Mouse (Mus musculus) ES-E14 (cell line): Measurements from ENCODE around the gene Srrd. TPM values are rescaled to one million over a fixed set of nuclear protein-coding genes. Genes with fewer than 3 reads are reported as not detected.

Experiments
- DNase-seq: peaks from one replicate; pipeline ENCODE4 v3.0.0-alpha.2; 2013; ENCODE audit warnings: low read depth, low spot score
- H3K27ac ChIP-seq: 2 replicates; pipeline ENCODE4 v1.5.1; 2012; ENCODE audit warnings: low read depth, mild to moderate bottlenecking, low read length, moderate library complexity, mixed read lengths; ENCODE audit not compliant: poor library complexity, insufficient read depth, severe bottlenecking
- H3K36me3 ChIP-seq: 2 replicates; pipeline ENCODE4 v1.6.1; 2012; ENCODE audit warnings: mild to moderate bottlenecking, low read length, moderate library complexity, mixed read lengths; ENCODE audit not compliant: control insufficient read depth, poor library complexity, insufficient read depth, severe bottlenecking
- H3K4me1 ChIP-seq, 2 experiments: fragments of 150-350 bp in 1 of 2; sonication (generic) in 1 of 2; 2 replicates each; pipeline ENCODE4 v1.6.1; 2012; ENCODE audit warnings: low read length in 2 of 2, mild to moderate bottlenecking in 1 of 2, mixed read lengths in 1 of 2; ENCODE audit not compliant: control insufficient read depth in 2 of 2, insufficient read depth in 2 of 2, poor library complexity in 1 of 2
- H3K4me3 ChIP-seq, 2 experiments: fragments of 150-350 bp in 1 of 2; sonication (generic) in 1 of 2; 2 replicates each; pipeline ENCODE4 v1.5.1; 2012; ENCODE audit warnings: low read length in 2 of 2, low read depth in 1 of 2, mild to moderate bottlenecking in 1 of 2, mixed read lengths in 1 of 2; ENCODE audit not compliant: insufficient read depth in 1 of 2, poor library complexity in 1 of 2, severe bottlenecking in 1 of 2
- H3K9ac ChIP-seq: 2 replicates; pipeline ENCODE4 v1.6.1; 2012; ENCODE audit warnings: low read depth, mild to moderate bottlenecking, low read length, mixed read lengths; ENCODE audit not compliant: poor library complexity, insufficient read depth, severe bottlenecking
- H3K9me3 ChIP-seq: fragments of 150-350 bp; sonication (generic); 2 replicates; pipeline ENCODE4 v1.6.1; 2012; ENCODE audit warnings: low read depth, mild to moderate bottlenecking, low read length; ENCODE audit not compliant: control insufficient read depth, insufficient read depth
- CHD2 ChIP-seq: IDR thresholded peaks from 2 replicates; pipeline ENCODE4 v1.6.1; 2014; ENCODE audit warnings: mild to moderate bottlenecking, low read depth, low read length, inconsistent platforms
- HCFC1 ChIP-seq: IDR thresholded peaks from 2 replicates; pipeline ENCODE4 v1.6.1; 2012; ENCODE audit warnings: low read length, inconsistent platforms, borderline replicate concordance; ENCODE audit not compliant: insufficient read depth
- MAFK ChIP-seq: IDR thresholded peaks from 2 replicates; pipeline ENCODE4 v1.6.1; 2014; ENCODE audit warnings: mild to moderate bottlenecking, low read depth, low read length, inconsistent platforms; ENCODE audit not compliant: insufficient read depth
- ZC3H11A ChIP-seq: IDR thresholded peaks from 2 replicates; pipeline ENCODE4 v1.6.1; 2012; ENCODE audit warnings: low read depth, mild to moderate bottlenecking, inconsistent platforms, low read length, borderline replicate concordance
- ZNF384 ChIP-seq: IDR thresholded peaks from 2 replicates; pipeline ENCODE4 v1.6.1; 2012; ENCODE audit warnings: low read depth, low read length, inconsistent platforms
- in situ Hi-C, 2 experiments: fragments of 600-800 bp; cut with MboI; formaldehyde crosslinking; loops; one replicate each; pipeline ENCODE4 v1.15.1; 2025; ENCODE audit warnings: low sequenced_read_pairs in 2 of 2, inconsistent platforms in 1 of 2; ENCODE audit not compliant: unreplicated experiment in 2 of 2
- total RNA-seq: library from RNA; depleted of rRNA; stranded (reverse); fragments of 300-350 nt; gene quantifications from 2 replicates; pipeline ENCODE4 v1.2.3, GENCODE M21; 2012

Srrd gene
- total RNA-seq, 1 experiment, result 25.8 TPM

DNA sequence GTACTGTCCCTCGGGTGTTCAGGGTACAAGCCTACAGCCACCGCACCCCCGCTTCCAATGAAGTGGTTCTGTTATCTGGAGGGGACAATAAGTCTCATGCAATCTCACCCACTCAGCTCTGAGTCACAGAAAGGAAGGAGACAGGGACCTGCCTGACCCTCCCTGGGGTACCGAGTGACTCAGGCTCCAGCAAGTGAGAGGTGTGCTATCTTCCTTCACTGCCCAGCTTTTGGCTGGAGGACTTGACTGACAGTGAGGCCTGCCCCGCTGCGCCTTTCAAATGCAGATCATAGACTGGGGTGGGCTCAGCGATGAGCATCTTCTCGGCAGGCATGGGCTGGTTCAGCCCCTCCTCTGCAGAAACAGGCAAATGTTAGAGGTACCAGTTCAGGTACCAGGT lies 47.7 kb downstream of the Srrd start:
- in situ Hi-C loops, result no loop called here
- Histone ChIP-seq H3K27ac (no peak overlapping the region), H3K9ac (peak overlapping the region; percentile 15; the same call in 1 of the 2 replicates), H3K4me3 (no peak overlapping the region), H3K36me3 (0 out of 2 replicates have a peak, but pooled peaks cover 2% of the 10 kb centered on the region), H3K9me3 (no peaks in the 10 kb centered on the region), H3K4me1 (peaks cover 8 to 53% of the 10 kb centered on the region in 2 experiments)
- TF ChIP-seq CHD2, result no peak
- DNase-seq, result peak; percentile 56

DNA sequence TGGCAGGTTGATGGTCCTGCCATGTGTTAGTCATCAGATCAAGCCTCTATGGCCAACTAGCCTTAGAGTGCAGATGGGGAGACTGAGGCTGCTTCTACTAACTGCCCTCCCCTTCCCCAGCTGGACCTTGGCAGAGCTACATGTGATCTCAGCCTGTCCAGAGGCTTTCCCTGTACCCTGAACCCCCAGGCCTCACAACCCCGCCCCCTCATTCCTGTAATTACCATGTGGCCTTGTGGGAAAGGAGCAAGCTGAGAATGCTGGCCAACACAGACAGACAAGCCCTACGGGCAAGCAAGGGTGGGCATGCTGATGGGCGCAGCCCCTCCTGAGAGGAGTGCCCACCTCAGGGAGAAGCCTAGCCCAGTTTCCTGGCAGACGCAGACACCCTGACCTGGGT lies 48.1 kb downstream of the Srrd start:
- TF ChIP-seq CHD2 (no peak), MAFK (no peak), ZNF384 (no peak), ZC3H11A (no peak), HCFC1 (no peak)
- in situ Hi-C loops, result no loop called here
- H3K27ac ChIP-seq, result 0 out of 2 replicates have a peak overlapping the region, but pooled peaks have one; percentile 41
- H3K36me3 ChIP-seq, result 0 out of 2 replicates have a peak, but pooled peaks cover 2% of the 10 kb centered on the region
- no peak overlapping the region for H3K4me3 ChIP-seq
- no peak for DNase-seq
- H3K4me1 ChIP-seq, result peaks cover 8 to 50% of the 10 kb centered on the region in 2 experiments
- no peaks in the 10 kb centered on the region for H3K9me3 ChIP-seq
- H3K9ac ChIP-seq, result peak overlapping the region; percentile 15; the same call in 1 of the 2 replicates

DNA sequence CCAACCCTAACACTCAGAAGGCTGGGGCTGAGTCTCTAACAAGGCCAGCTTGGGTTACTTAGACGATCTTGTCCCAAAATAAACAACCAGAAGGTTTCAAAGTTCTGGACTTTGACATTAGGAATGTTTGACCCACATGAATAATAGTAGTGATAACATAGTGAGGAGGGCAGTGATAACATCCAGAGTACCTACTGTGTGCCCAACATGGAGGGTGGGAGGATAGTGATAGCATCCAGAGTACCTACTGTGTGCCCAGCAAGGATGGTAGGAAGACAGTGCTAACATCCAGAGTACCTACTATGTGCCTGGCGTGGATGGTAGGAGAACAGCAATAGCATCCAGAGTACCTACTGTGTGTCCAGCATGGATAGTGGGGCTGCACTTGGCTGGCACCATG lies 49.0 kb downstream of the Srrd start:
- no peak for DNase-seq
- Histone ChIP-seq H3K36me3 (0 out of 2 replicates have a peak, but pooled peaks cover 2% of the 10 kb centered on the region), H3K9me3 (no peaks in the 10 kb centered on the region), H3K4me3 (no peak overlapping the region), H3K9ac (no peak overlapping the region), H3K27ac (no peak overlapping the region), H3K4me1 (peaks cover 3 to 42% of the 10 kb centered on the region in 2 experiments; a peak in 3 of 4 replicates)
- in situ Hi-C loops, result no loop called here
- no peak for TF ChIP-seq HCFC1

- no peaks in the 10 kb centered on the region for H3K9me3 ChIP-seq
- peaks cover 3 to 48% of the 10 kb centered on the region in 2 experiments for H3K4me1 ChIP-seq
- no peak overlapping the region for H3K4me3 ChIP-seq
- H3K9ac ChIP-seq, result no peak overlapping the region
- DNase-seq, result no peak
- H3K27ac ChIP-seq, result no peak overlapping the region; the same call in 1 of the 2 replicates
- in situ Hi-C loops, result no loop called here
- TF ChIP-seq ZC3H11A, result no peak
- no peak for TF ChIP-seq HCFC1
- TF ChIP-seq ZNF384, result no peak
- TF ChIP-seq CHD2, result no peak
- TF ChIP-seq MAFK, result no peak
- no peaks in the 10 kb centered on the region for H3K36me3 ChIP-seq
Observed at GRCm38 (mm10) chr5:112292343-112292980, 50.4 kb downstream of the Srrd start.

DNA sequence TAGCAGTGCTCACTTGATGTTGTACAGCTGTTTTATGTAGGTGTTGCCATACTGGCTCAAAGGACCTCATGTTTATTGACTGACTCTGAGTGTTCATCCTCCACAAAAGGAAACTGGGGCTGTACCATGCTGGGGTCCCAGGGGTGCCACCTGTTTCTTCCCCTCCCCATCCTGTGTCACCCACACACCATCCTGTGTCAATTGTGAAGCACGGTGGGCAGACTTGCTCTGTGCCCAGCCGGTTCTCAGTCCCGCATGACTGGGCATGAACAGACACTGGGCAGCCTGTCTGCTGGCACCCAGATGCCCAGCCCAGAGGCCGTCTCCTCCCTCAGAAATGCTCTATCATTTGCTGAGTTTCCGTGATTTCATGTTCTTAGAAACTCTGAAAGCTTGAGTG lies 51.0 kb downstream of the Srrd start:
- no peaks in the 10 kb centered on the region for H3K36me3 ChIP-seq
- no peaks in the 10 kb centered on the region for H3K9me3 ChIP-seq
- H3K9ac ChIP-seq, result no peak overlapping the region
- H3K27ac ChIP-seq, result no peak overlapping the region
- in situ Hi-C loops, result no loop called here
- no peak for TF ChIP-seq HCFC1
- peaks cover 3 to 49% of the 10 kb centered on the region in 2 experiments for H3K4me1 ChIP-seq
- no peak for DNase-seq
- no peak overlapping the region for H3K4me3 ChIP-seq
